Comparison of ENCODE assay signal across 8 mouse cellular contexts in the genomic region with DNA sequence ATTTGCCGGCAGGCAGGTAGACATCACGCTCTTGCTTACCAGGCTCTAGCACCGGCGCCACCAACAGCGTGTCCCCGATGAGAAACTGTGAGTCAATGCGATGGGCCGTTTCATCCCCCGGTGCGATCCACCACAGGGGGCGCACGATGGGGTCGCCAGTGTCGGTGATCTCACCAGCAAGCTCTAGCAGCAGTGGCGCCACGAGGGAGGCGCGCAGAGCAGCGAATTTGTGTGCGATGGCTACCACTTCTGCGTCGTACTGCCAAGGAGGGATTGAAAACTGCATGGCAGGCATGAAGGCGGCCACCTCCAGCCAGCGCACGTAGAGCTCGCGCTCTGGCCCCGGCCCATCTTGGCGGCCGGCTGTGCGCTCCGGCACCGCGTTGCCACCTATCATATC. TPM values are rescaled to one million over a fixed set of nuclear protein-coding genes. Genes with fewer than 3 reads are reported as not detected.
DNase-seq lines count a peak whose midpoint lies in the region; ATAC-seq and TF ChIP-seq lines count a peak whose summit lies in the region.

No protein-coding gene starts in this region.

- H3K4me3 ChIP-seq in intestine, postnatal 0 days (ENCODE audit: low read depth, low read length), result peak overlapping the region; percentile 5; the same call in 1 of the 2 replicates
- peak overlapping the region; percentile 18 for H3K4me3 ChIP-seq in neural tube, embryonic 11.5 days (ENCODE audit: low read depth, low read length)

- peak overlapping the region; percentile 32 for H3K4me2 ChIP-seq in intestine, postnatal 0 days (replicated peaks; ENCODE audit: low read depth)
- peak overlapping the region; percentile 44 for H3K4me2 ChIP-seq in neural tube, embryonic 11.5 days (ENCODE audit: low read depth)

- DNase-seq in cerebellum, adult 11 months, result peak; percentile 11
- DNase-seq in cerebellum, adult 11-12 months, result no peak
- peak; percentile 65 for DNase-seq in right cerebral cortex, postnatal 4 days
- DNase-seq in right cerebral cortex, adult 2 months (ENCODE audit: low spot score in 2 of 2), result no peak
- peak; percentile 66 for DNase-seq in neural tube, embryonic 11.5 days (ENCODE audit: low spot score)
- no peak for DNase-seq in left cerebral cortex, adult 11 months (ENCODE audit: low spot score)
- DNase-seq in urinary bladder, adult 2 months (ENCODE audit: low spot score), result no peak

- H3K36me3 ChIP-seq in intestine, postnatal 0 days (ENCODE audit: control insufficient read depth, insufficient read depth), result peaks cover 38% of the 10 kb centered on the region
- no peaks in the 10 kb centered on the region for H3K36me3 ChIP-seq in neural tube, embryonic 11.5 days (ENCODE audit: control insufficient read depth, insufficient read depth, low read length)

- H3K4me1 ChIP-seq in intestine, postnatal 0 days (replicated peaks; ENCODE audit: control insufficient read depth, insufficient read depth, low read length), result 0 out of 2 replicates have a peak, but pooled peaks cover 5% of the 10 kb centered on the region
- peaks cover 12% of the 10 kb centered on the region for H3K4me1 ChIP-seq in neural tube, embryonic 11.5 days (ENCODE audit: control insufficient read depth, insufficient read depth, low read length)

- peak; percentile 62 for TF ChIP-seq CTCF in intestine, postnatal 0 days (IDR thresholded peaks at IDR 0.05; ENCODE audit: low read depth)

- WGBS in intestine, postnatal 0 days, result 30% methylated on average over 34 of the region's 34 CpGs
- WGBS in neural tube, embryonic 11.5 days, result under 1% methylated on average over 34 of the region's 34 CpGs

- H3K9ac ChIP-seq in intestine, postnatal 0 days (ENCODE audit: low read depth, low read length), result no peak overlapping the region
- 0 out of 2 replicates have a peak overlapping the region, but pooled peaks have one; percentile 2 for H3K9ac ChIP-seq in neural tube, embryonic 11.5 days (ENCODE audit: low read length)

- no peak for ATAC-seq in intestine, postnatal 0 days
- ATAC-seq in neural tube, embryonic 11.5 days (ENCODE audit: insufficient read depth, low FRiP score, low TSS enrichment), result peak; percentile 29; the same call in 1 of the 2 replicates

- no peaks in the 10 kb centered on the region for H3K9me3 ChIP-seq in intestine, postnatal 0 days (ENCODE audit: control insufficient read depth)
- H3K9me3 ChIP-seq in neural tube, embryonic 11.5 days (ENCODE audit: control insufficient read depth, low read length), result no peaks in the 10 kb centered on the region

- no peak overlapping the region for H3K27ac ChIP-seq in intestine, postnatal 0 days (ENCODE audit: low read depth, low read length)
- no peak overlapping the region for H3K27ac ChIP-seq in neural tube, embryonic 11.5 days (ENCODE audit: low read depth, low read length)

- peaks cover 21% of the 10 kb centered on the region for H3K27me3 ChIP-seq in intestine, postnatal 0 days (replicated peaks; ENCODE audit: control insufficient read depth, insufficient read depth, low read length)
- peaks cover 64% of the 10 kb centered on the region for H3K27me3 ChIP-seq in neural tube, embryonic 11.5 days (ENCODE audit: control insufficient read depth, insufficient read depth, low read length)

RNA-seq across cellular contexts. Expression of gene AI464131, which starts 5.3 kb away (rescaled TPM):
- 11.6 and 13.7 TPM in 2 replicates for polyA plus RNA-seq in intestine, postnatal 0 days (2015; fragmentation: Nextera tagmentation; extraction: Ambion mirVana)
- polyA plus RNA-seq in neural tube, embryonic 11.5 days (2014; fragmentation: Nextera tagmentation; extraction: Ambion mirVana), result 7.1 and 9.6 TPM in 2 replicates
- polyA plus RNA-seq in urinary bladder, adult 2 months (2012; rRNA removed), result 8.0 and 11.4 TPM in 2 replicates

RNA-seq across cellular contexts. Expression of gene 1110017D15Rik, which starts 19.6 kb away (rescaled TPM):
- polyA plus RNA-seq in intestine, postnatal 0 days (2015; fragmentation: Nextera tagmentation; extraction: Ambion mirVana), result 0.52 and 2.0 TPM in 2 replicates
- 2.5 and 3.4 TPM in 2 replicates for polyA plus RNA-seq in neural tube, embryonic 11.5 days (2014; fragmentation: Nextera tagmentation; extraction: Ambion mirVana)
- polyA plus RNA-seq in urinary bladder, adult 2 months (2012; rRNA removed), result 0.10 and 0.22 TPM in 2 replicates

RNA-seq across cellular contexts. Expression of gene Nudt2, which starts 32.6 kb away (rescaled TPM):
- 34.9 and 35.7 TPM in 2 replicates for polyA plus RNA-seq in intestine, postnatal 0 days (2015; fragmentation: Nextera tagmentation; extraction: Ambion mirVana)
- polyA plus RNA-seq in neural tube, embryonic 11.5 days (2014; fragmentation: Nextera tagmentation; extraction: Ambion mirVana), result 57.2 and 62.9 TPM in 2 replicates
- polyA plus RNA-seq in urinary bladder, adult 2 months (2012; rRNA removed), result 29.5 and 34.6 TPM in 2 replicates

RNA-seq across cellular contexts. Expression of gene Kif24, which starts 32.9 kb away (rescaled TPM):
- 1.3 and 1.4 TPM in 2 replicates for polyA plus RNA-seq in intestine, postnatal 0 days (2015; fragmentation: Nextera tagmentation; extraction: Ambion mirVana)
- 8.5 and 9.2 TPM in 2 replicates for polyA plus RNA-seq in neural tube, embryonic 11.5 days (2014; fragmentation: Nextera tagmentation; extraction: Ambion mirVana)
- polyA plus RNA-seq in urinary bladder, adult 2 months (2012; rRNA removed), result 0.53 and 0.61 TPM in 2 replicates

Comparison
In these comparisons a context has a peak if more than half of its experiments do, and no peak if none do; other contexts are left out.
1. DNase-seq: peak in cerebellum, adult 11 months (single experiment), right cerebral cortex, postnatal 4 days (single experiment) and neural tube, embryonic 11.5 days (single experiment); none in cerebellum, adult 11-12 months (single experiment), right cerebral cortex, adult 2 months (0 of 2), left cerebral cortex, adult 11 months (single experiment) and urinary bladder, adult 2 months (single experiment).